Mouse (Mus musculus) C2C12 (cell line): Measurements from ENCODE around the gene Eif4e. TPM values are rescaled to one million over a fixed set of nuclear protein-coding genes. Genes with fewer than 3 reads are reported as not detected.
"Not testable (repeated sequence)": the region's sequence is repeated elsewhere in the genome, so short reads cannot be mapped to it uniquely, and the experiment has no call there.

Source experiments
- H3K27me3 ChIP-seq: one replicate; pipeline ENCODE4 v1.6.1; 2011; ENCODE audit not compliant: control insufficient read depth, insufficient read depth, insufficient read length
- H3K36me3 ChIP-seq: one replicate; pipeline ENCODE4 v1.6.1; 2011; ENCODE audit not compliant: control insufficient read depth, insufficient read depth
- H3K4me3 ChIP-seq: one replicate; pipeline ENCODE4 v1.5.1; 2011; ENCODE audit warnings: mild to moderate bottlenecking, control low read depth; ENCODE audit not compliant: poor library complexity, insufficient read depth, severe bottlenecking
- H3K79me2 ChIP-seq: one replicate; pipeline ENCODE4 v1.6.1; 2011; ENCODE audit not compliant: control insufficient read depth, insufficient read depth
- H3K79me3 ChIP-seq: one replicate; pipeline ENCODE4 v1.6.1; 2011; ENCODE audit warnings: low read depth, control low read depth
- H3ac ChIP-seq: one replicate; pipeline ENCODE3; 2011; ENCODE audit warnings: low read depth; ENCODE audit not compliant: control insufficient read depth, insufficient read length
- CEBPB ChIP-seq: IDR thresholded peaks from one replicate; pipeline ENCODE4 v1.6.1; 2011; ENCODE audit warnings: low read depth, mild to moderate bottlenecking, control low read depth, moderate library complexity
- CTCF ChIP-seq: IDR thresholded peaks from one replicate; pipeline ENCODE4 v1.5.1; 2011; ENCODE audit not compliant: control insufficient read depth, insufficient read depth, insufficient read length
- FOSL1 ChIP-seq: IDR thresholded peaks from one replicate; pipeline ENCODE4 v1.8.0; 2011; ENCODE audit warnings: mild to moderate bottlenecking, low read length; ENCODE audit not compliant: poor library complexity, insufficient read depth, severe bottlenecking
- MAX ChIP-seq: IDR thresholded peaks from one replicate; pipeline ENCODE4 v1.6.1; 2011; ENCODE audit warnings: mild to moderate bottlenecking, control low read depth
- MYOD1 ChIP-seq: IDR thresholded peaks from one replicate; pipeline ENCODE4 v1.6.1; 2011; ENCODE audit warnings: low read depth; ENCODE audit not compliant: control insufficient read depth, insufficient read length
- MYOG ChIP-seq: IDR thresholded peaks from one replicate; pipeline ENCODE4 v1.6.1; 2011; ENCODE audit not compliant: control insufficient read depth, insufficient read length; ENCODE audit errors: extremely low read depth
- USF1 ChIP-seq: IDR thresholded peaks from one replicate; pipeline ENCODE4 v1.6.1; 2011; ENCODE audit warnings: low read depth, mild to moderate bottlenecking, control low read depth, moderate library complexity
- polyA plus RNA-seq: library from polyadenylated mRNA; unstranded; fragments of >200 nt; fragmentation: generic; extraction: Trizol; gene quantifications from one replicate; pipeline ENCODE4 v1.2.1, GENCODE M21; 2012; ENCODE audit warnings: missing spikeins

The Eif4e gene
- polyA plus RNA-seq, 1 experiment: 134 TPM

GRCm38 (mm10) chr3:138549045-138549444 lies 23.1 kb downstream of the Eif4e start:
- Histone ChIP-seq H3K27me3 (no peaks in the 10 kb centered on the region), H3K4me3 (no peak overlapping the region), H3K36me3 (peaks cover 71% of the 10 kb centered on the region), H3K79me2 (peaks cover 89% of the 10 kb centered on the region), H3ac (no peak overlapping the region), H3K79me3 (peaks cover 62% of the 10 kb centered on the region)
- TF ChIP-seq MYOG (no peak), CEBPB (no peak), MAX (no peak), MYOD1 (no peak), CTCF (no peak), FOSL1 (no peak), USF1 (no peak)

- peaks cover 79% of the 10 kb centered on the region for H3K79me2 ChIP-seq
- TF ChIP-seq CEBPB (no peak), CTCF (no peak), MAX (no peak), MYOD1 (no peak), FOSL1 (no peak), USF1 (no peak)
- H3K79me3 ChIP-seq: peaks cover 49% of the 10 kb centered on the region
- no peak overlapping the region for H3ac ChIP-seq
- H3K27me3 ChIP-seq: no peaks in the 10 kb centered on the region
- H3K36me3 ChIP-seq: peaks cover 81% of the 10 kb centered on the region
- no peak overlapping the region for H3K4me3 ChIP-seq
These were observed 24.6 kb downstream of the Eif4e start for GRCm38 (mm10) chr3:138550336-138551123.

DNA sequence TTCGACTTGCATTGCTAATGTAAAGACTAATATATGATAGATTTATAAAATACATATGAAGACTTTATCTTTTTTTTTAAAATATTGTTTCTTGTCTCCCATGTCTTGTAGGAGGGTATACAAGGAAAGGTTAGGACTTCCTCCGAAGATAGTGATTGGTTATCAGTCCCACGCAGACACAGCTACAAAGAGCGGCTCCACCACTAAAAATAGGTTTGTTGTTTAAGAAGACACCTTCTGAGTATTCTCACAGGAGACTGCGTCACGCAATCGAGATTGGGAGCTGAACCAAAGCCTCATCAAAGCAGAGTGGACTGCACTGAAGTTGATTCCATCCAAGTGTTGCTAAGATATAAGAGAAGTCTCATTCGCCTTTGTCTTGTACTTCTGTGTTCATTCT lies 29.3 kb downstream of the Eif4e start:
- not testable (repeated sequence) for H3K27me3 ChIP-seq, H3ac ChIP-seq, H3K79me3 ChIP-seq, H3K4me3 ChIP-seq
- Histone ChIP-seq H3K36me3 (peaks cover 76% of the 10 kb centered on the region), H3K79me2 (peaks cover 32% of the 10 kb centered on the region)

DNA sequence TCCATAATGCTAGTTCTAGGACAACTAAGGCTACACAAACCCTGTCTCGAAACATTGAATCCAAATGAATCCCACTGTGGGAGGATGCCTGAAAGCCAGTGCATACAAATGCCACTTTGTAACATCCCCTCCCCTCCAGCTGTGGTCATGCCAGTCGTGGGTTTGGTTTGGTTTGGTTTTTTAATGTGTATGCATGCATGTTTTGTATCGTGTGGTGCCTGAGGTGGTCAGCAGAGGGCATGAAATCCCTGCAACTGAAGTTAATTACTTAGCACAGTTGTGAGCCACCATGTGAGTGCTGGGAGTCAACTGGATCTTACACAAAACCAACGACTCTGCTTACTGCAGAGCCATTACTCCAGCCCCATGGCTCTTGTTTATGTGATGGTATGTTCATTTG lies 32.5 kb downstream of the Eif4e start:
- Histone ChIP-seq H3ac (no peak overlapping the region), H3K79me3 (peaks cover 1% of the 10 kb centered on the region), H3K27me3 (no peaks in the 10 kb centered on the region), H3K79me2 (peaks cover 5% of the 10 kb centered on the region), H3K36me3 (peaks cover 52% of the 10 kb centered on the region), H3K4me3 (no peak overlapping the region)
- no peak for TF ChIP-seq USF1
- TF ChIP-seq MAX: no peak
- no peak for TF ChIP-seq CEBPB
- no peak for TF ChIP-seq MYOD1
- no peak for TF ChIP-seq MYOG
- no peak for TF ChIP-seq CTCF
- no peak for TF ChIP-seq FOSL1

GRCm38 (mm10) chr3:138560242-138560641 lies 34.3 kb downstream of the Eif4e start:
- no peaks in the 10 kb centered on the region for H3K79me2 ChIP-seq
- no peaks in the 10 kb centered on the region for H3K79me3 ChIP-seq
- H3ac ChIP-seq: no peak overlapping the region
- TF ChIP-seq MAX (no peak), USF1 (no peak), CEBPB (no peak), MYOD1 (no peak), CTCF (no peak), FOSL1 (no peak), MYOG (no peak)
- no peak overlapping the region for H3K4me3 ChIP-seq
- no peaks in the 10 kb centered on the region for H3K27me3 ChIP-seq
- peaks cover 36% of the 10 kb centered on the region for H3K36me3 ChIP-seq

DNA sequence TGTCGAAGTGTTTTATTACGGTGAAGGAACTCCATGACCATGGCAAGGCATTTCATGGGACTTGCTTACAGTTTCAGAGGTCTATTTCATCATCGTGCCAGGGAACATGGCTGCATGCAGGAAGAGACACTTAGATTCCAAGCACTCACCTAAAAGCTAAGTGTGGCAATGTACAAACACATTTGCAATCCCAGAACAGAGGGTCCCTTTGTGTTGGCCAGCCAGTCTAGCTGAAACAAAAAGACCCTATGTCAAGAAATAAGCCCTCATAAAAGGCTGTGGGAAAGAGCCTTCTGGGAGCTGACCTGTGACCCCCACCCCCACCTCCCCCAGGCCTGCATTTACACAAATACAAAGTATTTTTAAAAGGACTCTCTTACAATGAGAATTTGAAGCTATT lies 34.9 kb downstream of the Eif4e start:
- Histone ChIP-seq H3K36me3 (peaks cover 36% of the 10 kb centered on the region), H3ac (no peak overlapping the region), H3K79me2 (no peaks in the 10 kb centered on the region), H3K79me3 (no peaks in the 10 kb centered on the region), H3K4me3 (no peak overlapping the region), H3K27me3 (no peaks in the 10 kb centered on the region)
- TF ChIP-seq USF1 (no peak), MYOG (no peak), CEBPB (no peak), CTCF (no peak), MYOD1 (no peak), FOSL1 (no peak), MAX (no peak)

- TF ChIP-seq CEBPB (no peak), MYOG (no peak), MYOD1 (no peak), MAX (no peak)
- Histone ChIP-seq H3K36me3 (no peaks in the 10 kb centered on the region), H3K79me2 (no peaks in the 10 kb centered on the region), H3K4me3 (no peak overlapping the region), H3ac (no peak overlapping the region), H3K79me3 (no peaks in the 10 kb centered on the region), H3K27me3 (no peaks in the 10 kb centered on the region)
These were observed 52.9 kb downstream of the Eif4e start for GRCm38 (mm10) chr3:138578867-138579266.
